Mouse (Mus musculus): Measurements from ENCODE around the gene Angptl2. TPM values are rescaled to one million over a fixed set of nuclear protein-coding genes. Genes with fewer than 3 reads are reported as not detected.

Gene Angptl2
- total and polyA plus RNA-seq, 2 experiments from 2014 or later = 9.8 to 16.8 TPM

GRCm38 (mm10) chr2:33282877-33283276, 67.0 kb downstream of the Angptl2 start:
- no peak overlapping the region for H3K9ac ChIP-seq (replicated peaks; ENCODE audit: low read length, poor library complexity, severe bottlenecking)
- H3K27me3 ChIP-seq (ENCODE audit: insufficient read depth, low read length) = no peaks in the 10 kb centered on the region
- peak; percentile 78 for DNase-seq (ENCODE audit: low spot score)
- no peaks in the 10 kb centered on the region for H3K4me1 ChIP-seq (ENCODE audit: insufficient read depth, low read length)
- no peak overlapping the region for H3K4me2 ChIP-seq (ENCODE audit: low read depth, low read length, poor library complexity, severe bottlenecking)
- H3K9me3 ChIP-seq (ENCODE audit: low read length) = no peaks in the 10 kb centered on the region
- WGBS = 53% methylated on average over 4 of the region's 4 CpGs
- peaks cover 19% of the 10 kb centered on the region for H3K36me3 ChIP-seq (ENCODE audit: insufficient read depth, low read length)
- TF ChIP-seq CTCF (IDR thresholded peaks at IDR 0.05) = no peak
- ATAC-seq (ENCODE audit: low FRiP score) = 0 out of 2 replicates have a peak, but pooled peaks have one; percentile 41
- no peak overlapping the region for H3K27ac ChIP-seq (ENCODE audit: low read depth, low read length)
- H3K4me3 ChIP-seq (ENCODE audit: low read depth, low read length) = no peak overlapping the region

DNA sequence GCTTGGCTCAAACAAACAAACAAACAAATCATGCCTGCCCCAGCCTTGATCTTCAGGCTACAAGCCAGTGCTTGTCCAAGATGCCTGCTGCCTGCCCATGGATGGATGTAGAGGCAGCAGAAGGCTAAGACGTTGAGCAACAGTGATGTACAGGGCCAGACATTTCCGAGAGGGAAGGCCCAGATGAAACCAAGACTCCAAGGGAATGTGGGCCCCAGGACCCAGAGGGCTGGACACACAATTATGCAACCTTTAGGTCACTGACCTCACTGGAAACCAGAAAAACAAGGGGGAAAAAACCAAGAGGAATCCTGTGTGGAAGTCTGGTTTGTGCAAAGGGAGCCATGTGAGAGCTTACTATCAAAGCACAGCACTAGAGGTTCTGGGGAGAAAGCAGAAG, 67.8 kb downstream of the Angptl2 start:
- no peak for ATAC-seq (ENCODE audit: low FRiP score)
- Histone ChIP-seq H3K4me1 (ENCODE audit: insufficient read depth, low read length) (no peaks in the 10 kb centered on the region), H3K9ac (replicated peaks; ENCODE audit: low read length, poor library complexity, severe bottlenecking) (no peak overlapping the region), H3K27ac (ENCODE audit: low read depth, low read length) (no peak overlapping the region), H3K27me3 (ENCODE audit: insufficient read depth, low read length) (no peaks in the 10 kb centered on the region), H3K36me3 (ENCODE audit: insufficient read depth, low read length) (peaks cover 17% of the 10 kb centered on the region), H3K4me2 (ENCODE audit: low read depth, low read length, poor library complexity, severe bottlenecking) (no peak overlapping the region), H3K9me3 (ENCODE audit: low read length) (no peaks in the 10 kb centered on the region), H3K4me3 (ENCODE audit: low read depth, low read length) (no peak overlapping the region)
- TF ChIP-seq CTCF (IDR thresholded peaks at IDR 0.05) = no peak
- no peak for DNase-seq (ENCODE audit: low spot score)
- 79% methylated on average over 2 of the region's 2 CpGs for WGBS

DNA sequence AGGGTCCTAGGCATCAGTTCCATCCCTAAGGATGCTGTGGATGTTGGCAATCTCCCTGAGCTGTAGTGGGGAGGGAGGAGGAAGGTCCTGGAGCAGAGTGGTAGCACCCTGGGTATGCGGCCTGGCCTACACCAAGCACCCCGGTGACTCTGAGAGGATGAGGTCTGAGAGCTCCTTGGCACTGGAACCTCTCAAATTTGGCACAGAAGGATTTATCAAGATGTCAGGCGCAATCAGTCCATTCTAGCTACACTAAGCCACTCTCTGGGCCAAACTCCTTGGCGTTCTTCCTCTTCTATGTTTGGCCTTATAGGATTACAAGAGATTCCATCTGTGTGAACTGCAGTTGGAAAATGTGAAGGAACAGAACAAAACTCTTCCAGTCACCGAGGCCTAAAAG, 73.0 kb downstream of the Angptl2 start:
- H3K9me3 ChIP-seq (ENCODE audit: low read length) = no peaks in the 10 kb centered on the region
- 87% methylated on average over 5 of the region's 5 CpGs for WGBS
- H3K9ac ChIP-seq (replicated peaks; ENCODE audit: low read length, poor library complexity, severe bottlenecking) = no peak overlapping the region
- no peak overlapping the region for H3K4me2 ChIP-seq (ENCODE audit: low read depth, low read length, poor library complexity, severe bottlenecking)
- no peaks in the 10 kb centered on the region for H3K4me1 ChIP-seq (ENCODE audit: insufficient read depth, low read length)
- no peak overlapping the region for H3K4me3 ChIP-seq (ENCODE audit: low read depth, low read length)
- no peak for ATAC-seq (ENCODE audit: low FRiP score)
- no peaks in the 10 kb centered on the region for H3K27me3 ChIP-seq (ENCODE audit: insufficient read depth, low read length)
- no peak for TF ChIP-seq CTCF (IDR thresholded peaks at IDR 0.05)
- H3K36me3 ChIP-seq (ENCODE audit: insufficient read depth, low read length) = peaks cover 15% of the 10 kb centered on the region; the same call in 1 of the 2 replicates
- no peak overlapping the region for H3K27ac ChIP-seq (ENCODE audit: low read depth, low read length)
- DNase-seq (ENCODE audit: low spot score) = peak; percentile 29

- Histone ChIP-seq H3K4me1 (ENCODE audit: insufficient read depth, low read length) (no peaks in the 10 kb centered on the region), H3K9me3 (ENCODE audit: low read length) (no peaks in the 10 kb centered on the region), H3K27ac (ENCODE audit: low read depth, low read length) (no peak overlapping the region), H3K9ac (replicated peaks; ENCODE audit: low read length, poor library complexity, severe bottlenecking) (no peak overlapping the region), H3K27me3 (ENCODE audit: insufficient read depth, low read length) (no peaks in the 10 kb centered on the region), H3K36me3 (ENCODE audit: insufficient read depth, low read length) (peaks cover 10% of the 10 kb centered on the region; the same call in 1 of the 2 replicates), H3K4me3 (ENCODE audit: low read depth, low read length) (no peak overlapping the region), H3K4me2 (ENCODE audit: low read depth, low read length, poor library complexity, severe bottlenecking) (no peak overlapping the region)
- ATAC-seq (ENCODE audit: low FRiP score) = no peak
- 87% methylated on average over 8 of the region's 8 CpGs for WGBS
- TF ChIP-seq CTCF (IDR thresholded peaks at IDR 0.05) = no peak
- DNase-seq (ENCODE audit: low spot score) = no peak
Measured at GRCm38 (mm10) chr2:33290491-33290890, 74.6 kb downstream of the Angptl2 start.

- H3K4me3 ChIP-seq (ENCODE audit: low read depth, low read length) = no peak overlapping the region
- H3K27ac ChIP-seq (ENCODE audit: low read depth, low read length) = no peak overlapping the region
- H3K4me1 ChIP-seq (ENCODE audit: insufficient read depth, low read length) = no peaks in the 10 kb centered on the region
- H3K4me2 ChIP-seq (ENCODE audit: low read depth, low read length, poor library complexity, severe bottlenecking) = no peak overlapping the region
- peaks cover 10% of the 10 kb centered on the region; the same call in 1 of the 2 replicates for H3K36me3 ChIP-seq (ENCODE audit: insufficient read depth, low read length)
- no peaks in the 10 kb centered on the region for H3K9me3 ChIP-seq (ENCODE audit: low read length)
- DNase-seq (ENCODE audit: low spot score) (no peak), ATAC-seq (ENCODE audit: low FRiP score) (no peak)
- no peak overlapping the region for H3K9ac ChIP-seq (replicated peaks; ENCODE audit: low read length, poor library complexity, severe bottlenecking)
- 93% methylated on average over 2 of the region's 2 CpGs for WGBS
- no peaks in the 10 kb centered on the region for H3K27me3 ChIP-seq (ENCODE audit: insufficient read depth, low read length)
- no peak for TF ChIP-seq CTCF (IDR thresholded peaks at IDR 0.05)
Measured at GRCm38 (mm10) chr2:33292057-33292456, 76.2 kb downstream of the Angptl2 start.

- H3K4me1 ChIP-seq (ENCODE audit: insufficient read depth, low read length) = no peaks in the 10 kb centered on the region
- H3K9me3 ChIP-seq (ENCODE audit: low read length) = no peaks in the 10 kb centered on the region
- H3K27ac ChIP-seq (ENCODE audit: low read depth, low read length) = no peak overlapping the region
- WGBS = 88% methylated on average over 5 of the region's 5 CpGs
- no peak for TF ChIP-seq CTCF (IDR thresholded peaks at IDR 0.05)
- H3K36me3 ChIP-seq (ENCODE audit: insufficient read depth, low read length) = peaks cover 4% of the 10 kb centered on the region
- DNase-seq (ENCODE audit: low spot score) (no peak), ATAC-seq (ENCODE audit: low FRiP score) (no peak)
- no peak overlapping the region for H3K4me3 ChIP-seq (ENCODE audit: low read depth, low read length)
- H3K27me3 ChIP-seq (ENCODE audit: insufficient read depth, low read length) = no peaks in the 10 kb centered on the region
- H3K9ac ChIP-seq (replicated peaks; ENCODE audit: low read length, poor library complexity, severe bottlenecking) = no peak overlapping the region
- H3K4me2 ChIP-seq (ENCODE audit: low read depth, low read length, poor library complexity, severe bottlenecking) = no peak overlapping the region
Measured at GRCm38 (mm10) chr2:33295115-33295514, 79.2 kb downstream of the Angptl2 start.

Other genes starting within 250 kb of the Angptl2 start
- 34.6 and 36.0 TPM in 2 replicates for gene Slc2a8, start 234.0 kb upstream of the Angptl2 start, total RNA-seq (2014; rRNA removed)
- 30.7 and 34.8 TPM in 2 replicates for gene Slc2a8, start 234.0 kb upstream of the Angptl2 start, polyA plus RNA-seq (2015; fragmentation: Nextera tagmentation; extraction: Ambion mirVana)
- 134 and 176 TPM in 2 replicates for gene Garnl3, start 84.4 kb upstream of the Angptl2 start, total RNA-seq (2014; rRNA removed)
- gene Garnl3, start 84.4 kb upstream of the Angptl2 start, polyA plus RNA-seq (2015; fragmentation: Nextera tagmentation; extraction: Ambion mirVana) = 77.1 and 77.7 TPM in 2 replicates
- gene Ralgps1, start 155.4 kb downstream of the Angptl2 start, total RNA-seq (2014; rRNA removed) = 74.6 and 88.7 TPM in 2 replicates
- gene Ralgps1, start 155.4 kb downstream of the Angptl2 start, polyA plus RNA-seq (2015; fragmentation: Nextera tagmentation; extraction: Ambion mirVana) = 26.2 and 26.4 TPM in 2 replicates
- 24.9 and 25.3 TPM in 2 replicates for gene Zbtb34, start 215.3 kb downstream of the Angptl2 start, total RNA-seq (2014; rRNA removed)
- gene Zbtb34, start 215.3 kb downstream of the Angptl2 start, polyA plus RNA-seq (2015; fragmentation: Nextera tagmentation; extraction: Ambion mirVana) = 3.1 and 3.8 TPM in 2 replicates